16 mouse cellular contexts compared by ENCODE assay signal in genomic region chr5:105010376-105010775, GRCm38 (mm10). TPM values are rescaled to one million over a fixed set of nuclear protein-coding genes. Genes with fewer than 3 reads are reported as not detected.
DNase-seq lines count a peak whose midpoint lies in the region.
"Had no signal": no experiment of that assay in that cellular context is flagged by ENCODE, and none has a peak within 500 bp of the region (broad histone marks: within the 10 kb centered on the region; RNA-seq: fewer than 3 reads in every experiment).

No protein-coding gene starts in this region.

- intact Hi-C loops in gastrocnemius, postnatal 14 days (cut with DNase I; ENCODE audit: low total_unique reads): no loop called here

- peak; percentile 30 for DNase-seq in CD4-positive, CD25-positive, alpha-beta regulatory T cell, adult 2 months (ENCODE audit: low read depth, low spot score)
- peak; percentile 28 for DNase-seq in induced T-regulatory cell, adult 2 months (ENCODE audit: low read depth)
- peak; percentile 65 for DNase-seq in thymus, postnatal 0 days (ENCODE audit: low spot score)
- peak; percentile 38 for DNase-seq in thymus, postnatal 4 days
- DNase-seq in gastrocnemius, postnatal 14 days: no peak
- DNase-seq in layer of hippocampus, adult 18-20 months (ENCODE audit: low spot score in 2 of 2): no peak
- no peak for DNase-seq in kidney, adult 8-10 months
- DNase-seq: adrenal gland, postnatal 10 days; cerebellum, adult 8-10 months; cerebellum, postnatal 36 days; gastrocnemius, postnatal 25 days; heart, adult 18-20 months; kidney, adult 2 months; layer of hippocampus, adult 9-11 months had no signal

RNA-seq across cellular contexts. Expression of gene Abcg3, which starts 27.9 kb away (rescaled TPM):
- polyA plus RNA-seq in thymus, postnatal 0 days (2015; fragmentation: Nextera tagmentation; extraction: Ambion mirVana): 41.0 and 43.7 TPM in 2 replicates
- total RNA-seq in gastrocnemius, postnatal 14 days (2021): under 1 TPM; 0.20 to 0.37 TPM
- total RNA-seq in layer of hippocampus, adult 18-20 months (2021): not detected
- total RNA-seq: CH12.LX; left cerebral cortex, postnatal 36 days had no signal

Comparison
In these comparisons a context has a peak if more than half of its experiments do, and no peak if none do; other contexts are left out.
1. DNase-seq: peak in CD4-positive, CD25-positive, alpha-beta regulatory T cell, adult 2 months (single experiment), induced T-regulatory cell, adult 2 months (single experiment), thymus, postnatal 0 days (single experiment) and thymus, postnatal 4 days (single experiment); none in gastrocnemius, postnatal 14 days (single experiment), layer of hippocampus, adult 18-20 months (0 of 2) and kidney, adult 8-10 months (0 of 2).